16 mouse cellular contexts compared by ENCODE assay signal in the genomic region with DNA sequence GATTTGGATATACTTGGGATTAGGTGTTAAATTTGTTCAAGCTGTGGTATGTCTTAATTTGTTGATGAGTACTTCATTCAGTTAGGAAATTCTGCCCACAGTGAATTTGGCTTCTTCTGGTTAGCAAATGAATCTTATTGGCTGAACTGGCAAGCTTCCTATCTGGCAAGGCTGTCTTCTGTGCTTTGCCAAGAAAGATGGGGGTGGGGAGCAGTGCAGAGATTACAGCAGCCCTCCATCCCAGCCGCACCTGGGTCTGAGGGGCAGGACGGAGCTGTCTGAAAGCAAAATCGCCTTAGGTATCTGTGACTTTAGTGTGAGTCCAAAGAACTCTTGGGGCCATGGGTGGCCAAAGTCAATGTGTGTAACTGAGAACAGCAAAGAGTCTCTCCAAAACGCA. TPM values are rescaled to one million over a fixed set of nuclear protein-coding genes. Genes with fewer than 3 reads are reported as not detected.
DNase-seq lines count a peak whose midpoint lies in the region; ATAC-seq and TF ChIP-seq lines count a peak whose summit lies in the region.
"Had no signal": no experiment of that assay in that cellular context is flagged by ENCODE, and none has a peak within 500 bp of the region (broad histone marks: within the 10 kb centered on the region; RNA-seq: fewer than 3 reads in every experiment).

No protein-coding gene starts in this region.

- H3K27me3 ChIP-seq in forebrain, embryonic 10.5 days (ENCODE audit: poor library complexity, severe bottlenecking), result no peaks in the 10 kb centered on the region
- no peaks in the 10 kb centered on the region for H3K27me3 ChIP-seq in forebrain, embryonic 12.5 days
- no peaks in the 10 kb centered on the region for H3K27me3 ChIP-seq in midbrain, postnatal 0 days (ENCODE audit: insufficient read depth, low read length)
- H3K27me3 ChIP-seq in midbrain, embryonic 16.5 days (ENCODE audit: control insufficient read depth, insufficient read depth, low read depth, low read length), result no peaks in the 10 kb centered on the region
- no peaks in the 10 kb centered on the region for H3K27me3 ChIP-seq in limb, embryonic 10.5 days (ENCODE audit: low read depth, poor library complexity, severe bottlenecking)
- H3K27me3 ChIP-seq: liver, embryonic 12.5 days; midbrain, embryonic 13.5 days had no signal

- peak; percentile 6 for DNase-seq in forebrain, embryonic 10.5 days (ENCODE audit: extremely low spot score, low spot score)
- DNase-seq in midbrain, postnatal 0 days (ENCODE audit: low spot score), result peak; percentile 62
- peak; percentile 80 to 82 for DNase-seq in cerebellum, postnatal 14 days
- DNase-seq in yolk sac, embryonic 10.5 days (ENCODE audit: low spot score), result no peak
- DNase-seq in limb, embryonic 10.5 days (ENCODE audit: low spot score), result no peak
- DNase-seq: gastrocnemius, postnatal 10 days; heart, postnatal 4 days; lung, postnatal 14 days had no signal

- no peaks in the 10 kb centered on the region for H3K9me3 ChIP-seq in forebrain, embryonic 10.5 days
- no peaks in the 10 kb centered on the region for H3K9me3 ChIP-seq in forebrain, embryonic 12.5 days
- no peaks in the 10 kb centered on the region for H3K9me3 ChIP-seq in midbrain, postnatal 0 days (ENCODE audit: low read length)
- no peaks in the 10 kb centered on the region for H3K9me3 ChIP-seq in midbrain, embryonic 16.5 days (replicated peaks; ENCODE audit: control insufficient read depth, low read length, poor library complexity, severe bottlenecking)
- no peaks in the 10 kb centered on the region for H3K9me3 ChIP-seq in limb, embryonic 10.5 days (replicated peaks)
- H3K9me3 ChIP-seq: heart, embryonic 10.5 days; liver, embryonic 12.5 days; midbrain, embryonic 13.5 days had no signal

- no peak for TF ChIP-seq CTCF in midbrain, postnatal 0 days (IDR thresholded peaks at IDR 0.05)

- H3K27ac ChIP-seq in forebrain, embryonic 10.5 days, result no peak overlapping the region
- H3K27ac ChIP-seq in forebrain, embryonic 12.5 days, result no peak overlapping the region
- no peak overlapping the region for H3K27ac ChIP-seq in midbrain, postnatal 0 days (ENCODE audit: low read depth, low read length)
- no peak overlapping the region for H3K27ac ChIP-seq in midbrain, embryonic 16.5 days (ENCODE audit: low read length)
- no peak overlapping the region for H3K27ac ChIP-seq in limb, embryonic 10.5 days
- H3K27ac ChIP-seq: heart, embryonic 10.5 days; layer of hippocampus, adult 2 months; liver, embryonic 12.5 days; midbrain, embryonic 13.5 days had no signal

- H3K9ac ChIP-seq in forebrain, embryonic 12.5 days, result no peak overlapping the region
- H3K9ac ChIP-seq in midbrain, postnatal 0 days (replicated peaks; ENCODE audit: low read length, poor library complexity, severe bottlenecking), result no peak overlapping the region
- H3K9ac ChIP-seq in midbrain, embryonic 16.5 days (ENCODE audit: low read depth, low read length), result no peak overlapping the region
- H3K9ac ChIP-seq: liver, embryonic 12.5 days; midbrain, embryonic 13.5 days had no signal

- H3K4me2 ChIP-seq in forebrain, embryonic 12.5 days, result no peak overlapping the region
- no peak overlapping the region for H3K4me2 ChIP-seq in midbrain, postnatal 0 days (ENCODE audit: low read depth, low read length, poor library complexity, severe bottlenecking)
- H3K4me2 ChIP-seq in midbrain, embryonic 16.5 days (ENCODE audit: low read length), result no peak overlapping the region
- H3K4me2 ChIP-seq: liver, embryonic 12.5 days; midbrain, embryonic 13.5 days had no signal

- no peaks in the 10 kb centered on the region for H3K36me3 ChIP-seq in forebrain, embryonic 10.5 days (replicated peaks)
- H3K36me3 ChIP-seq in forebrain, embryonic 12.5 days (replicated peaks), result no peaks in the 10 kb centered on the region
- no peaks in the 10 kb centered on the region for H3K36me3 ChIP-seq in midbrain, postnatal 0 days (ENCODE audit: insufficient read depth, low read length)
- no peaks in the 10 kb centered on the region for H3K36me3 ChIP-seq in midbrain, embryonic 16.5 days (ENCODE audit: control insufficient read depth, insufficient read depth, low read length)
- H3K36me3 ChIP-seq in limb, embryonic 10.5 days, result no peaks in the 10 kb centered on the region
- H3K36me3 ChIP-seq: G1E; heart, embryonic 10.5 days; liver, embryonic 12.5 days; midbrain, embryonic 13.5 days had no signal

- no peak overlapping the region for H3K4me3 ChIP-seq in forebrain, embryonic 10.5 days
- H3K4me3 ChIP-seq in forebrain, embryonic 12.5 days (replicated peaks), result no peak overlapping the region
- H3K4me3 ChIP-seq in midbrain, postnatal 0 days (ENCODE audit: low read depth, low read length), result no peak overlapping the region
- no peak overlapping the region for H3K4me3 ChIP-seq in midbrain, embryonic 16.5 days (ENCODE audit: low read depth, low read length)
- no peak overlapping the region for H3K4me3 ChIP-seq in limb, embryonic 10.5 days
- H3K4me3 ChIP-seq: heart, embryonic 10.5 days; layer of hippocampus, adult 2 months; liver, embryonic 12.5 days; midbrain, embryonic 13.5 days had no signal

- ATAC-seq in forebrain, embryonic 12.5 days (ENCODE audit: low FRiP score), result no peak
- no peak for ATAC-seq in midbrain, postnatal 0 days (ENCODE audit: low FRiP score)
- no peak for ATAC-seq in midbrain, embryonic 16.5 days
- ATAC-seq: inflammation-experienced regulatory T-cells, adult 6 months; liver, embryonic 12.5 days; midbrain, embryonic 13.5 days had no signal

- WGBS in forebrain, embryonic 10.5 days, result 38% methylated on average over 4 of the region's 4 CpGs
- 24% methylated on average over 4 of the region's 4 CpGs for WGBS in forebrain, embryonic 12.5 days
- WGBS in midbrain, postnatal 0 days, result 46% methylated on average over 4 of the region's 4 CpGs
- WGBS in midbrain, embryonic 16.5 days, result 36% methylated on average over 4 of the region's 4 CpGs
- 64% methylated on average over 4 of the region's 4 CpGs for WGBS in limb, embryonic 10.5 days

- 0 out of 2 replicates have a peak, but pooled peaks cover 9% of the 10 kb centered on the region for H3K4me1 ChIP-seq in forebrain, embryonic 10.5 days
- 0 out of 2 replicates have a peak, but pooled peaks cover 3% of the 10 kb centered on the region for H3K4me1 ChIP-seq in forebrain, embryonic 12.5 days
- H3K4me1 ChIP-seq in midbrain, postnatal 0 days (ENCODE audit: insufficient read depth, low read length), result no peaks in the 10 kb centered on the region
- H3K4me1 ChIP-seq in midbrain, embryonic 16.5 days (ENCODE audit: control insufficient read depth, insufficient read depth, low read length), result 0 out of 2 replicates have a peak, but pooled peaks cover 3% of the 10 kb centered on the region
- H3K4me1 ChIP-seq in limb, embryonic 10.5 days, result no peaks in the 10 kb centered on the region
- H3K4me1 ChIP-seq: heart, embryonic 10.5 days; liver, embryonic 12.5 days had no signal

RNA-seq across cellular contexts. Expression of gene Clstn2, which starts 40.9 kb away (rescaled TPM):
- 0.31 and 0.40 TPM in 2 replicates for polyA plus RNA-seq in forebrain, embryonic 10.5 days (2016; fragmentation: Nextera tagmentation; extraction: Ambion mirVana)
- 2.8 and 3.1 TPM in 2 replicates for polyA plus RNA-seq in forebrain, embryonic 12.5 days (2016; fragmentation: Nextera tagmentation; extraction: Ambion mirVana)
- 45.7 and 52.0 TPM in 2 replicates for total RNA-seq in midbrain, postnatal 0 days (2014; rRNA removed)
- 9.2 and 9.8 TPM in 2 replicates for polyA plus RNA-seq in midbrain, postnatal 0 days (2015; fragmentation: Nextera tagmentation; extraction: Ambion mirVana)
- 9.0 and 10.2 TPM in 2 replicates for polyA plus RNA-seq in midbrain, embryonic 16.5 days (2015; fragmentation: Nextera tagmentation; extraction: Ambion mirVana)
- polyA plus RNA-seq in limb, embryonic 10.5 days (2016; fragmentation: Nextera tagmentation; extraction: Ambion mirVana), result 0.36 and 0.79 TPM in 2 replicates
- polyA plus RNA-seq: G1E; inflammation-experienced regulatory T-cells, adult 6 months had no signal

Comparison
In these comparisons a context has a peak if more than half of its experiments do, and no peak if none do; other contexts are left out.
1. DNase-seq: peak in forebrain, embryonic 10.5 days (single experiment), midbrain, postnatal 0 days (single experiment) and cerebellum, postnatal 14 days (2 of 2); none in yolk sac, embryonic 10.5 days (single experiment) and limb, embryonic 10.5 days (single experiment).